Mouse (Mus musculus) heart, embryonic 16.5 days (tissue): Measurements from ENCODE around the gene Gtf3c2. TPM values are rescaled to one million over a fixed set of nuclear protein-coding genes. Genes with fewer than 3 reads are reported as not detected.

Source experiments
- polyA plus RNA-seq: library from polyadenylated mRNA; unstranded; fragments of >200 nt; fragmentation: Nextera tagmentation; extraction: Ambion mirVana; gene quantifications from 2 replicates; pipeline ENCODE4 v1.2.1, GENCODE M21; 2015

The Gtf3c2 gene
- polyA plus RNA-seq, 1 experiment from 2014 or later, result 39.7 TPM

Other genes with a start within 250 kb of the Gtf3c2 start
- gene Cgref1, start 234.6 kb downstream of the Gtf3c2 start, polyA plus RNA-seq, result 2.6 and 2.7 TPM in 2 replicates
- 95.9 and 96.5 TPM in 2 replicates for gene Preb, start 219.8 kb downstream of the Gtf3c2 start, polyA plus RNA-seq
- 0.09 and 0.24 TPM in 2 replicates for gene Tcf23, start 211.5 kb downstream of the Gtf3c2 start, polyA plus RNA-seq
- 117 and 121 TPM in 2 replicates for gene Atraid, start 131.8 kb downstream of the Gtf3c2 start, polyA plus RNA-seq
- gene Slc5a6, start 131.2 kb downstream of the Gtf3c2 start, polyA plus RNA-seq, result 9.4 and 9.5 TPM in 2 replicates
- gene Cad, start 125.4 kb downstream of the Gtf3c2 start, polyA plus RNA-seq, result 14.4 and 18.4 TPM in 2 replicates
- gene Dnajc5g, start 73.9 kb downstream of the Gtf3c2 start, polyA plus RNA-seq, result not detected in 2 replicates
- gene Slc30a3, start 71.9 kb downstream of the Gtf3c2 start, polyA plus RNA-seq, result 0.27 and 0.35 TPM in 2 replicates
- gene Trim54, start 63.4 kb downstream of the Gtf3c2 start, polyA plus RNA-seq, result 8.1 and 11.2 TPM in 2 replicates
- gene Ucn, start 41.3 kb downstream of the Gtf3c2 start, polyA plus RNA-seq, result not detected in 2 replicates
- 87.6 and 91.5 TPM in 2 replicates for gene Mpv17, start 25.9 kb downstream of the Gtf3c2 start, polyA plus RNA-seq
- gene Gm29609, start 233 bp downstream of the Gtf3c2 start, polyA plus RNA-seq, result 0.63 and 1.3 TPM in 2 replicates
- gene Snx17, start 13.1 kb upstream of the Gtf3c2 start, polyA plus RNA-seq, result 113 and 122 TPM in 2 replicates
- gene Eif2b4, start 13.3 kb upstream of the Gtf3c2 start, polyA plus RNA-seq, result 61.4 and 73.3 TPM in 2 replicates
- gene Zfp513, start 22.2 kb upstream of the Gtf3c2 start, polyA plus RNA-seq, result 6.2 and 6.5 TPM in 2 replicates
- gene Ppm1g, start 40.5 kb upstream of the Gtf3c2 start, polyA plus RNA-seq, result 102 and 103 TPM in 2 replicates
- 123 TPM in 2 replicates for gene Nrbp1, start 60.7 kb upstream of the Gtf3c2 start, polyA plus RNA-seq
- gene Gm9970, start 61.1 kb upstream of the Gtf3c2 start, polyA plus RNA-seq, result 0.29 and 0.40 TPM in 2 replicates
- 5.4 and 6.3 TPM in 2 replicates for gene Krtcap3, start 71.5 kb upstream of the Gtf3c2 start, polyA plus RNA-seq
- 22.3 and 26.8 TPM in 2 replicates for gene Ift172, start 111.0 kb upstream of the Gtf3c2 start, polyA plus RNA-seq
- gene Fndc4, start 115.9 kb upstream of the Gtf3c2 start, polyA plus RNA-seq, result 15.7 and 16.9 TPM in 2 replicates
- 0.16 and 0.18 TPM in 2 replicates for gene Gckr, start 117.3 kb upstream of the Gtf3c2 start, polyA plus RNA-seq